Mouse (Mus musculus): ENCODE results near the gene Selenop. TPM values are rescaled to one million over a fixed set of nuclear protein-coding genes. Genes with fewer than 3 reads are reported as not detected.
A peak's percentile ranks its signal among the peaks of the same experiment; 100 is the strongest.
"Not testable (repeated sequence)": the region's sequence is repeated elsewhere in the genome, so short reads cannot be mapped to it uniquely, and the experiment has no call there.

Gene Selenop
- polyA plus RNA-seq (2016; fragmentation: Nextera tagmentation; extraction: Ambion mirVana), result 52.8 and 57.4 TPM in 2 replicates

- 88% methylated on average over 6 of the region's 6 CpGs for WGBS
- no peaks in the 10 kb centered on the region for H3K27me3 ChIP-seq
- H3K27ac ChIP-seq, result peak within 1 kb of the TSS; percentile 92
- H3K9ac ChIP-seq (replicated peaks), result no peak within 1 kb of the TSS
- no peaks in the 10 kb centered on the region for H3K36me3 ChIP-seq
- H3K9me3 ChIP-seq, result no peaks in the 10 kb centered on the region
- no peak for ATAC-seq (ENCODE audit: insufficient number of reproducible peaks, insufficient read depth, low FRiP score, low TSS enrichment, low read depth)
- no peak within 1 kb of the TSS for H3K4me3 ChIP-seq (replicated peaks)
- peaks cover 10% of the 10 kb centered on the region for H3K4me1 ChIP-seq (replicated peaks)
- H3K4me2 ChIP-seq, result no peak within 1 kb of the TSS
Observed at GRCm38 (mm10) chr15:3268247-3268646, at the start of gene Selenop. TSS of gene Selenop (plus strand) at chr15:3268547.

- not testable (repeated sequence) for H3K27me3 ChIP-seq; H3K4me3 ChIP-seq (replicated peaks); H3K4me1 ChIP-seq (replicated peaks); H3K4me2 ChIP-seq; H3K27ac ChIP-seq; H3K36me3 ChIP-seq; H3K9ac ChIP-seq (replicated peaks); H3K9me3 ChIP-seq
- ATAC-seq (ENCODE audit: insufficient number of reproducible peaks, insufficient read depth, low FRiP score, low TSS enrichment, low read depth), result 0 out of 2 replicates have a peak, but pooled peaks have one; percentile 20
- 90% methylated on average over 4 of the region's 4 CpGs for WGBS
Observed at GRCm38 (mm10) chr15:3218668-3219067, 49.7 kb upstream of the Selenop start.

DNA sequence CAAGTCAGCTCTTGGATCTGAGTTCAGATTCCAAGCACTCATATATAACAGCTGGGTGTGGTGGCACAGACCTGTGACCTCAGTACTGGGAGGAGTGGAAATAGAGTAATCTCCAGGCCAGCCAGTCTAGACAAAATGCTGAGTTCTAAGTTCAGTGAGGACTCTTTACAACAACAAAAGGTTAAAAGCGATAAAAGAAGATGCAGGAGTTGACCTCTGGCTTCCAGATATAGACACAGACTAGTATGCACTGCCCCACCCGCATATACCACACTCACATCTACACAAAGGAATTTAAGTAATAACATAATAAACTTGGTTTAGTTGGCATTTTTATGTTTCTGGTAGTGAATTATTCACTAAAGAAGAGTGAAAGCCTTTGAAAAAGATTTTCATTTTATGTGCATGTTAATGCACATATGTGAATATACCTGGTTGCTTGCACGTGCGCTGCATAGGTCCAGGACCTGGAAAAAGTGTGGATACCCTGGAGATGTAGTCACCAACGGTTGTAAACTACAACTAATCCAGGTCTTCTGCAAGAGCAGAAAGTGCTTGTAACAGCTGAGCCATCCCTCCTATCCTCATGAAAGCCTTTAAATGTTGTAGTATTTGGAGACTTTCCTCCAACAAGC, 45.4 kb upstream of the Selenop start:
- Histone ChIP-seq H3K27me3 (no peaks in the 10 kb centered on the region), H3K4me2 (no peak overlapping the region), H3K4me1 (replicated peaks) (peaks cover 7% of the 10 kb centered on the region), H3K4me3 (replicated peaks) (no peak overlapping the region), H3K9ac (replicated peaks) (no peak overlapping the region), H3K27ac (no peak overlapping the region), H3K9me3 (no peaks in the 10 kb centered on the region), H3K36me3 (no peaks in the 10 kb centered on the region)
- 87% methylated on average over 5 of the region's 5 CpGs for WGBS
- ATAC-seq (ENCODE audit: insufficient number of reproducible peaks, insufficient read depth, low FRiP score, low TSS enrichment, low read depth), result no peak

- Histone ChIP-seq H3K9ac (replicated peaks) (no peak overlapping the region), H3K27me3 (no peaks in the 10 kb centered on the region), H3K27ac (no peak overlapping the region), H3K36me3 (no peaks in the 10 kb centered on the region), H3K4me3 (replicated peaks) (no peak overlapping the region), H3K4me1 (replicated peaks) (peaks cover 8% of the 10 kb centered on the region), H3K9me3 (no peaks in the 10 kb centered on the region), H3K4me2 (no peak overlapping the region)
- ATAC-seq (ENCODE audit: insufficient number of reproducible peaks, insufficient read depth, low FRiP score, low TSS enrichment, low read depth), result no peak
- WGBS, result 82% methylated on average over 3 of the region's 3 CpGs
Observed at GRCm38 (mm10) chr15:3226573-3226972, 41.8 kb upstream of the Selenop start.

GRCm38 (mm10) chr15:3228185-3228584, 40.2 kb upstream of the Selenop start:
- Histone ChIP-seq H3K27me3 (no peaks in the 10 kb centered on the region), H3K27ac (no peak overlapping the region), H3K9ac (replicated peaks) (no peak overlapping the region), H3K4me2 (no peak overlapping the region), H3K4me3 (replicated peaks) (no peak overlapping the region), H3K36me3 (no peaks in the 10 kb centered on the region), H3K4me1 (replicated peaks) (peaks cover 8% of the 10 kb centered on the region), H3K9me3 (no peaks in the 10 kb centered on the region)
- 43% methylated on average over 2 of the region's 2 CpGs for WGBS
- ATAC-seq (ENCODE audit: insufficient number of reproducible peaks, insufficient read depth, low FRiP score, low TSS enrichment, low read depth), result no peak

- Histone ChIP-seq H3K4me3 (replicated peaks) (no peak overlapping the region), H3K27me3 (no peaks in the 10 kb centered on the region), H3K36me3 (no peaks in the 10 kb centered on the region), H3K9me3 (no peaks in the 10 kb centered on the region), H3K4me1 (replicated peaks) (peaks cover 8% of the 10 kb centered on the region), H3K9ac (replicated peaks) (no peak overlapping the region), H3K4me2 (no peak overlapping the region), H3K27ac (no peak overlapping the region)
- 88% methylated on average over 6 of the region's 6 CpGs for WGBS
- ATAC-seq (ENCODE audit: insufficient number of reproducible peaks, insufficient read depth, low FRiP score, low TSS enrichment, low read depth), result no peak
Observed at GRCm38 (mm10) chr15:3228990-3229389, 39.4 kb upstream of the Selenop start.

GRCm38 (mm10) chr15:3231004-3231403, 37.3 kb upstream of the Selenop start:
- Histone ChIP-seq H3K36me3 (no peaks in the 10 kb centered on the region), H3K9me3 (no peaks in the 10 kb centered on the region), H3K27me3 (no peaks in the 10 kb centered on the region), H3K4me1 (replicated peaks) (peaks cover 8% of the 10 kb centered on the region), H3K4me3 (replicated peaks) (no peak overlapping the region), H3K9ac (replicated peaks) (no peak overlapping the region), H3K4me2 (no peak overlapping the region), H3K27ac (no peak overlapping the region)
- WGBS, result 68% methylated on average over 4 of the region's 4 CpGs
- no peak for ATAC-seq (ENCODE audit: insufficient number of reproducible peaks, insufficient read depth, low FRiP score, low TSS enrichment, low read depth)

GRCm38 (mm10) chr15:3232168-3232835, 36.0 kb upstream of the Selenop start:
- ATAC-seq (ENCODE audit: insufficient number of reproducible peaks, insufficient read depth, low FRiP score, low TSS enrichment, low read depth), result no peak
- WGBS, result 36% methylated on average over 9 of the region's 9 CpGs
- Histone ChIP-seq H3K4me1 (replicated peaks) (peaks cover 7% of the 10 kb centered on the region), H3K4me3 (replicated peaks) (no peak overlapping the region), H3K4me2 (no peak overlapping the region), H3K9me3 (no peaks in the 10 kb centered on the region), H3K36me3 (no peaks in the 10 kb centered on the region), H3K9ac (replicated peaks) (no peak overlapping the region), H3K27me3 (no peaks in the 10 kb centered on the region), H3K27ac (no peak overlapping the region)

GRCm38 (mm10) chr15:3233837-3234551, 34.4 kb upstream of the Selenop start:
- H3K36me3 ChIP-seq, result no peaks in the 10 kb centered on the region
- H3K27me3 ChIP-seq, result no peaks in the 10 kb centered on the region
- ATAC-seq (ENCODE audit: insufficient number of reproducible peaks, insufficient read depth, low FRiP score, low TSS enrichment, low read depth), result no peak
- no peaks in the 10 kb centered on the region for H3K9me3 ChIP-seq
- H3K27ac ChIP-seq, result no peak overlapping the region
- no peak overlapping the region for H3K4me2 ChIP-seq
- whole genome bisulfite sequencing, result 76% methylated on average over 3 of the region's 3 CpGs
- H3K9ac ChIP-seq (replicated peaks), result no peak overlapping the region
- no peaks in the 10 kb centered on the region for H3K4me1 ChIP-seq (replicated peaks)
- no peak overlapping the region for H3K4me3 ChIP-seq (replicated peaks)

- ATAC-seq (ENCODE audit: insufficient number of reproducible peaks, insufficient read depth, low FRiP score, low TSS enrichment, low read depth), result no peak
- H3K4me2 ChIP-seq, result no peak overlapping the region
- H3K27me3 ChIP-seq, result no peaks in the 10 kb centered on the region
- H3K4me3 ChIP-seq (replicated peaks), result no peak overlapping the region
- no peak overlapping the region for H3K9ac ChIP-seq (replicated peaks)
- no peaks in the 10 kb centered on the region for H3K36me3 ChIP-seq
- no peak overlapping the region for H3K27ac ChIP-seq
- H3K4me1 ChIP-seq (replicated peaks), result no peaks in the 10 kb centered on the region
- H3K9me3 ChIP-seq, result no peaks in the 10 kb centered on the region
- 83% methylated on average over 2 of the region's 2 CpGs for WGBS
Observed at GRCm38 (mm10) chr15:3236338-3236737, 32.0 kb upstream of the Selenop start.

- 89% methylated on average over 1 of the region's 1 CpGs for WGBS
Observed at GRCm38 (mm10) chr15:3237963-3238362, 30.4 kb upstream of the Selenop start.

More at GRCm38 (mm10) chr15:3237963-3238362, 30.4 kb upstream of the Selenop start:
- Histone ChIP-seq H3K27me3 (no peaks in the 10 kb centered on the region), H3K4me2 (no peak overlapping the region), H3K4me3 (replicated peaks) (no peak overlapping the region), H3K27ac (no peak overlapping the region), H3K9me3 (no peaks in the 10 kb centered on the region), H3K4me1 (replicated peaks) (no peaks in the 10 kb centered on the region), H3K9ac (replicated peaks) (no peak overlapping the region), H3K36me3 (no peaks in the 10 kb centered on the region)
- ATAC-seq (ENCODE audit: insufficient number of reproducible peaks, insufficient read depth, low FRiP score, low TSS enrichment, low read depth), result no peak

Data from limb, embryonic 12.5 days (tissue).